24 mouse cellular contexts compared by ENCODE assay signal in the genomic region with DNA sequence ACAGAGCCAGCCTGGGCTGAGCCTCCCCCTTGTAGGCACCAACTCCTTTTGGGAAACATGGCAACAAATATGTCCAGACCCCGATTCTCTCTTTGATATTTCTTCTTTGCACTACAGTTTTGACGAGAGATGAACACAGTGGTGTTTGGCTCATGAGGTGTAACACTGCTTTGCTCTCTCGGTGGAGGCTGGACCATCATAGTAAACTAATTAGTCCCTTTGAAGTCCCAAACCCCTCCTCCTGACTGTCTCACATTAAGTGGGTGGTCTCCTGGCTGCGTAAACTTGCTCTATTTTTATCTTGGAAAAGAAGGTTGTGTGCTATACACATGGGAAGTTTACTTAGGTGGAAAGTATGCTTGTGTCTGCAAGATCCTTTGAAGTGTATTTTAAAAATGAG.
DNase-seq lines count a peak whose midpoint lies in the region; ATAC-seq and TF ChIP-seq lines count a peak whose summit lies in the region.
"Had no signal": no experiment of that assay in that cellular context is flagged by ENCODE, and none has a peak within 500 bp of the region (broad histone marks: within the 10 kb centered on the region; RNA-seq: fewer than 3 reads in every experiment).

No protein-coding gene starts in this region.

- 36% methylated on average over 4 of the region's 4 CpGs for WGBS in heart, embryonic 13.5 days
- WGBS in lung, embryonic 15.5 days = 10% methylated on average over 4 of the region's 4 CpGs
- 57% methylated on average over 4 of the region's 4 CpGs for WGBS in midbrain, embryonic 16.5 days
- 52% methylated on average over 4 of the region's 4 CpGs for WGBS in midbrain, postnatal 0 days

- no peak for TF ChIP-seq CTCF in midbrain, postnatal 0 days (IDR thresholded peaks at IDR 0.05)

- H3K4me3 ChIP-seq in heart, embryonic 13.5 days = no peak overlapping the region
- H3K4me3 ChIP-seq in lung, embryonic 15.5 days = no peak overlapping the region
- H3K4me3 ChIP-seq in midbrain, embryonic 16.5 days (ENCODE audit: low read depth, low read length) = no peak overlapping the region
- H3K4me3 ChIP-seq in midbrain, postnatal 0 days (ENCODE audit: low read depth, low read length) = no peak overlapping the region
- H3K4me3 ChIP-seq: embryonic facial prominence, embryonic 10.5 days; embryonic facial prominence, embryonic 13.5 days; erythroblast, embryonic 14.5 days; forebrain, embryonic 12.5 days; forebrain, embryonic 15.5 days; hindbrain, embryonic 10.5 days; hindbrain, embryonic 13.5 days had no signal

- no peaks in the 10 kb centered on the region for H3K36me3 ChIP-seq in heart, embryonic 13.5 days
- H3K36me3 ChIP-seq in lung, embryonic 15.5 days = no peaks in the 10 kb centered on the region
- no peaks in the 10 kb centered on the region for H3K36me3 ChIP-seq in midbrain, embryonic 16.5 days (ENCODE audit: control insufficient read depth, insufficient read depth, low read length)
- no peaks in the 10 kb centered on the region for H3K36me3 ChIP-seq in midbrain, postnatal 0 days (ENCODE audit: insufficient read depth, low read length)
- H3K36me3 ChIP-seq: embryonic facial prominence, embryonic 10.5 days; embryonic facial prominence, embryonic 13.5 days; forebrain, embryonic 12.5 days; forebrain, embryonic 15.5 days; hindbrain, embryonic 10.5 days; hindbrain, embryonic 13.5 days had no signal

- DNase-seq in heart, postnatal 4 days = no peak
- DNase-seq in lung, postnatal 10 days = no peak
- no peak for DNase-seq in midbrain, postnatal 0 days (ENCODE audit: low spot score)
- no peak for DNase-seq in right cerebral cortex, postnatal 25 days
- DNase-seq: adrenal gland, adult 2 months; adrenal gland, postnatal 14 days; cerebellum, adult 11-12 months; cerebellum, adult 8-10 months; cerebellum, postnatal 10 days; cerebellum, postnatal 36 days; embryo, embryonic 11 days; gastrocnemius, postnatal 25 days had no signal

- no peak for ATAC-seq in heart, embryonic 13.5 days (ENCODE audit: extremely low read depth, insufficient number of reproducible peaks, low FRiP score, low TSS enrichment)
- ATAC-seq in lung, embryonic 15.5 days (ENCODE audit: borderline replicate concordance, extremely low read depth, low FRiP score, low TSS enrichment) = no peak
- peak; percentile 60; the same call in 1 of the 2 replicates for ATAC-seq in midbrain, embryonic 16.5 days
- ATAC-seq in midbrain, postnatal 0 days (ENCODE audit: low FRiP score) = no peak
- ATAC-seq: CD4-positive, CD25-positive, alpha-beta regulatory T cell, adult 4 months; hindbrain, embryonic 16.5 days had no signal

- no peak overlapping the region for H3K27ac ChIP-seq in heart, embryonic 13.5 days (replicated peaks)
- no peak overlapping the region for H3K27ac ChIP-seq in lung, embryonic 15.5 days
- H3K27ac ChIP-seq in midbrain, embryonic 16.5 days (ENCODE audit: low read length) = no peak overlapping the region
- H3K27ac ChIP-seq in midbrain, postnatal 0 days (ENCODE audit: low read depth, low read length) = no peak overlapping the region
- H3K27ac ChIP-seq: embryonic facial prominence, embryonic 10.5 days; embryonic facial prominence, embryonic 13.5 days; forebrain, embryonic 12.5 days; forebrain, embryonic 15.5 days; hindbrain, embryonic 10.5 days; hindbrain, embryonic 13.5 days had no signal

- H3K4me1 ChIP-seq in heart, embryonic 13.5 days = peaks cover 14% of the 10 kb centered on the region
- peaks cover 5% of the 10 kb centered on the region; the same call in 1 of the 2 replicates for H3K4me1 ChIP-seq in lung, embryonic 15.5 days
- peaks cover 5% of the 10 kb centered on the region; the same call in 1 of the 2 replicates for H3K4me1 ChIP-seq in midbrain, embryonic 16.5 days (ENCODE audit: control insufficient read depth, insufficient read depth, low read length)
- H3K4me1 ChIP-seq in midbrain, postnatal 0 days (ENCODE audit: insufficient read depth, low read length) = 0 out of 2 replicates have a peak, but pooled peaks cover 5% of the 10 kb centered on the region
- H3K4me1 ChIP-seq: embryonic facial prominence, embryonic 10.5 days; forebrain, embryonic 12.5 days; forebrain, embryonic 15.5 days; hindbrain, embryonic 10.5 days; hindbrain, embryonic 13.5 days had no signal

- H3K9ac ChIP-seq in heart, embryonic 13.5 days = no peak overlapping the region
- H3K9ac ChIP-seq in lung, embryonic 15.5 days = no peak overlapping the region
- no peak overlapping the region for H3K9ac ChIP-seq in midbrain, embryonic 16.5 days (ENCODE audit: low read depth, low read length)
- no peak overlapping the region for H3K9ac ChIP-seq in midbrain, postnatal 0 days (replicated peaks; ENCODE audit: low read length, poor library complexity, severe bottlenecking)
- H3K9ac ChIP-seq: embryonic facial prominence, embryonic 13.5 days; forebrain, embryonic 12.5 days; forebrain, embryonic 15.5 days; hindbrain, embryonic 13.5 days had no signal

- no peaks in the 10 kb centered on the region for H3K27me3 ChIP-seq in heart, embryonic 13.5 days (replicated peaks)
- no peaks in the 10 kb centered on the region for H3K27me3 ChIP-seq in lung, embryonic 15.5 days
- no peaks in the 10 kb centered on the region for H3K27me3 ChIP-seq in midbrain, embryonic 16.5 days (ENCODE audit: control insufficient read depth, insufficient read depth, low read depth, low read length)
- no peaks in the 10 kb centered on the region for H3K27me3 ChIP-seq in midbrain, postnatal 0 days (ENCODE audit: insufficient read depth, low read length)
- H3K27me3 ChIP-seq: embryonic facial prominence, embryonic 13.5 days; forebrain, embryonic 12.5 days; forebrain, embryonic 15.5 days had no signal

- peak overlapping the region; percentile 6; the same call in 1 of the 2 replicates for H3K4me2 ChIP-seq in heart, embryonic 13.5 days
- H3K4me2 ChIP-seq in lung, embryonic 15.5 days = peak overlapping the region; percentile 17; the same call in 1 of the 2 replicates
- no peak overlapping the region for H3K4me2 ChIP-seq in midbrain, embryonic 16.5 days (ENCODE audit: low read length)
- no peak overlapping the region for H3K4me2 ChIP-seq in midbrain, postnatal 0 days (ENCODE audit: low read depth, low read length, poor library complexity, severe bottlenecking)
- H3K4me2 ChIP-seq: embryonic facial prominence, embryonic 13.5 days; forebrain, embryonic 12.5 days; forebrain, embryonic 15.5 days; hindbrain, embryonic 13.5 days had no signal

- no peaks in the 10 kb centered on the region for H3K9me3 ChIP-seq in heart, embryonic 13.5 days
- H3K9me3 ChIP-seq in lung, embryonic 15.5 days = no peaks in the 10 kb centered on the region
- no peaks in the 10 kb centered on the region for H3K9me3 ChIP-seq in midbrain, embryonic 16.5 days (replicated peaks; ENCODE audit: control insufficient read depth, low read length, poor library complexity, severe bottlenecking)
- no peaks in the 10 kb centered on the region for H3K9me3 ChIP-seq in midbrain, postnatal 0 days (ENCODE audit: low read length)
- H3K9me3 ChIP-seq: embryonic facial prominence, embryonic 10.5 days; embryonic facial prominence, embryonic 13.5 days; forebrain, embryonic 12.5 days; forebrain, embryonic 15.5 days; hindbrain, embryonic 10.5 days; hindbrain, embryonic 13.5 days had no signal

Comparison
In these comparisons a context has a peak if more than half of its experiments do, and no peak if none do; other contexts are left out.
1. H3K4me2 ChIP-seq: peak in heart, embryonic 13.5 days (single experiment) and lung, embryonic 15.5 days (single experiment); none in midbrain, embryonic 16.5 days (single experiment) and midbrain, postnatal 0 days (single experiment).